Mouse (Mus musculus) small intestine, adult 2 months (tissue): ENCODE measurements around the gene Pard3b.

ENCODE experiments used
- CTCF ChIP-seq: fragments of 200-500 bp; IDR thresholded peaks from 2 replicates; pipeline ENCODE4 v1.5.1; 2012; ENCODE audit warnings: low read depth, mild to moderate bottlenecking, control low read depth, inconsistent platforms, low read length, moderate library complexity, mixed read lengths; ENCODE audit not compliant: insufficient replicate concordance, insufficient read length; ENCODE audit errors: extremely low read depth
- POLR2A ChIP-seq: fragments of 200-500 bp; IDR thresholded peaks from 2 replicates; pipeline ENCODE4 v1.6.1; 2012; ENCODE audit warnings: low read depth, mild to moderate bottlenecking, control low read depth, inconsistent platforms, low read length, moderate library complexity

- TF ChIP-seq POLR2A (no peak), CTCF (no peak)
Observed at GRCm38 (mm10) chr1:62071139-62071538, 432.5 kb downstream of the Pard3b start.
